Mouse (Mus musculus): ENCODE measurements around the gene Pced1b. TPM values are rescaled to one million over a fixed set of nuclear protein-coding genes. Genes with fewer than 3 reads are reported as not detected.
"Not testable (repeated sequence)": the region's sequence is repeated elsewhere in the genome, so short reads cannot be mapped to it uniquely, and the experiment has no call there.

Gene Pced1b
- 3.6 and 3.9 TPM in 2 replicates for polyA plus RNA-seq (2016; fragmentation: Nextera tagmentation; extraction: Ambion mirVana)

- peak; percentile 95 for ATAC-seq (ENCODE audit: low FRiP score, low read depth)
- under 1% methylated on average over 113 of the region's 125 CpGs for WGBS
- peak within 1 kb of the TSS; percentile 34; the same call in 1 of the 2 replicates for H3K27ac ChIP-seq
- H3K27me3 ChIP-seq (replicated peaks): peaks cover 11% of the 10 kb centered on the region; the same call in 1 of the 2 replicates
- H3K36me3 ChIP-seq: no peaks in the 10 kb centered on the region
- H3K4me3 ChIP-seq: peak within 1 kb of the TSS; percentile 85
- H3K9me3 ChIP-seq: no peaks in the 10 kb centered on the region
- H3K9ac ChIP-seq: peak within 1 kb of the TSS; percentile 79
- H3K4me2 ChIP-seq (replicated peaks): peak within 1 kb of the TSS; percentile 73
- peaks cover 7% of the 10 kb centered on the region; the same call in 1 of the 2 replicates for H3K4me1 ChIP-seq
Measured at GRCm38 (mm10) chr15:97246911-97247790, at the start of gene Pced1b, which contains the start of gene Amigo2. Gene Pced1b, plus strand, starts transcription at chr15:97247107. Gene Amigo2, minus strand, starts transcription at chr15:97247287.

- WGBS: 87% methylated on average over 3 of the region's 3 CpGs
- Histone ChIP-seq H3K27me3 (replicated peaks) (no peaks in the 10 kb centered on the region), H3K27ac (no peak overlapping the region), H3K36me3 (no peaks in the 10 kb centered on the region), H3K4me1 (no peaks in the 10 kb centered on the region), H3K4me3 (no peak overlapping the region), H3K4me2 (replicated peaks) (no peak overlapping the region), H3K9me3 (no peaks in the 10 kb centered on the region), H3K9ac (no peak overlapping the region)
- no peak for ATAC-seq (ENCODE audit: low FRiP score, low read depth)
Measured at GRCm38 (mm10) chr15:97204889-97205288, 42.0 kb upstream of the Pced1b start.

GRCm38 (mm10) chr15:97205776-97206175 is 41.1 kb upstream of the Pced1b start:
- Histone ChIP-seq H3K27me3 (replicated peaks) (no peaks in the 10 kb centered on the region), H3K9me3 (no peaks in the 10 kb centered on the region), H3K36me3 (no peaks in the 10 kb centered on the region), H3K4me2 (replicated peaks) (no peak overlapping the region), H3K4me1 (no peaks in the 10 kb centered on the region), H3K4me3 (no peak overlapping the region), H3K9ac (no peak overlapping the region), H3K27ac (no peak overlapping the region)
- 87% methylated on average over 10 of the region's 10 CpGs for WGBS
- no peak for ATAC-seq (ENCODE audit: low FRiP score, low read depth)

GRCm38 (mm10) chr15:97206506-97206905 is 40.4 kb upstream of the Pced1b start:
- no peak for ATAC-seq (ENCODE audit: low FRiP score, low read depth)
- Histone ChIP-seq H3K27me3 (replicated peaks) (no peaks in the 10 kb centered on the region), H3K36me3 (no peaks in the 10 kb centered on the region), H3K4me2 (replicated peaks) (no peak overlapping the region), H3K9ac (no peak overlapping the region), H3K27ac (no peak overlapping the region), H3K9me3 (no peaks in the 10 kb centered on the region), H3K4me1 (no peaks in the 10 kb centered on the region), H3K4me3 (no peak overlapping the region)
- 96% methylated on average over 8 of the region's 8 CpGs for WGBS

GRCm38 (mm10) chr15:97209754-97210153 is 37.2 kb upstream of the Pced1b start:
- ATAC-seq (ENCODE audit: low FRiP score, low read depth); H3K9ac ChIP-seq; H3K4me2 ChIP-seq (replicated peaks); H3K9me3 ChIP-seq; H3K4me3 ChIP-seq; H3K4me1 ChIP-seq; H3K36me3 ChIP-seq; H3K27ac ChIP-seq; H3K27me3 ChIP-seq (replicated peaks): not testable (repeated sequence)
- 84% methylated on average over 3 of the region's 3 CpGs for WGBS

GRCm38 (mm10) chr15:97212501-97213477 is 34.1 kb upstream of the Pced1b start:
- no peak for ATAC-seq (ENCODE audit: low FRiP score, low read depth)
- Histone ChIP-seq H3K4me1 (no peaks in the 10 kb centered on the region), H3K27me3 (replicated peaks) (no peaks in the 10 kb centered on the region), H3K9me3 (no peaks in the 10 kb centered on the region), H3K4me3 (no peak overlapping the region), H3K36me3 (no peaks in the 10 kb centered on the region), H3K27ac (no peak overlapping the region), H3K4me2 (replicated peaks) (no peak overlapping the region), H3K9ac (no peak overlapping the region)
- WGBS: 83% methylated on average over 17 of the region's 17 CpGs

- WGBS: 90% methylated on average over 5 of the region's 5 CpGs
- no peak for ATAC-seq (ENCODE audit: low FRiP score, low read depth)
- H3K4me1 ChIP-seq: no peaks in the 10 kb centered on the region
Measured at GRCm38 (mm10) chr15:97216843-97217242, 30.1 kb upstream of the Pced1b start.

GRCm38 (mm10) chr15:97223431-97223830 is 23.5 kb upstream of the Pced1b start:
- no peaks in the 10 kb centered on the region for H3K4me1 ChIP-seq
- no peak for ATAC-seq (ENCODE audit: low FRiP score, low read depth)
- no peak overlapping the region for H3K27ac ChIP-seq
- no peaks in the 10 kb centered on the region for H3K36me3 ChIP-seq
- H3K9me3 ChIP-seq: peaks cover 4% of the 10 kb centered on the region; the same call in 1 of the 2 replicates
- WGBS: 88% methylated on average over 10 of the region's 10 CpGs
- no peak overlapping the region for H3K9ac ChIP-seq
- H3K27me3 ChIP-seq (replicated peaks): no peaks in the 10 kb centered on the region
- no peak overlapping the region for H3K4me2 ChIP-seq (replicated peaks)
- no peak overlapping the region for H3K4me3 ChIP-seq

More at GRCm38 (mm10) chr15:97216843-97217242, 30.1 kb upstream of the Pced1b start:
- H3K9ac ChIP-seq: no peak overlapping the region
- no peaks in the 10 kb centered on the region for H3K27me3 ChIP-seq (replicated peaks)
- H3K36me3 ChIP-seq: no peaks in the 10 kb centered on the region
- no peak overlapping the region for H3K4me2 ChIP-seq (replicated peaks)
- no peak overlapping the region for H3K4me3 ChIP-seq
- H3K27ac ChIP-seq: no peak overlapping the region
- no peaks in the 10 kb centered on the region for H3K9me3 ChIP-seq

- Histone ChIP-seq H3K4me2 (replicated peaks) (no peak overlapping the region), H3K4me3 (no peak overlapping the region), H3K36me3 (no peaks in the 10 kb centered on the region), H3K4me1 (no peaks in the 10 kb centered on the region), H3K9ac (no peak overlapping the region), H3K27ac (no peak overlapping the region), H3K9me3 (peaks cover 4% of the 10 kb centered on the region; the same call in 1 of the 2 replicates), H3K27me3 (replicated peaks) (no peaks in the 10 kb centered on the region)
- ATAC-seq (ENCODE audit: low FRiP score, low read depth): no peak
- WGBS: 69% methylated on average over 8 of the region's 8 CpGs
Measured at GRCm38 (mm10) chr15:97224003-97224402, 22.9 kb upstream of the Pced1b start.

GRCm38 (mm10) chr15:97229494-97230077 is 17.3 kb upstream of the Pced1b start:
- H3K9me3 ChIP-seq: peaks cover 7% of the 10 kb centered on the region; the same call in 1 of the 2 replicates
- no peak overlapping the region for H3K4me3 ChIP-seq
- no peaks in the 10 kb centered on the region for H3K27me3 ChIP-seq (replicated peaks)
- H3K4me1 ChIP-seq: no peaks in the 10 kb centered on the region
- H3K27ac ChIP-seq: no peak overlapping the region
- 89% methylated on average over 11 of the region's 11 CpGs for WGBS
- no peaks in the 10 kb centered on the region for H3K36me3 ChIP-seq
- no peak overlapping the region for H3K9ac ChIP-seq
- no peak overlapping the region for H3K4me2 ChIP-seq (replicated peaks)
- no peak for ATAC-seq (ENCODE audit: low FRiP score, low read depth)

GRCm38 (mm10) chr15:97234076-97234475 is 12.8 kb upstream of the Pced1b start:
- no peak for ATAC-seq (ENCODE audit: low FRiP score, low read depth)
- Histone ChIP-seq H3K27ac (no peak overlapping the region), H3K27me3 (replicated peaks) (no peaks in the 10 kb centered on the region), H3K9ac (no peak overlapping the region), H3K4me2 (replicated peaks) (no peak overlapping the region), H3K4me1 (no peaks in the 10 kb centered on the region), H3K9me3 (peaks cover 7% of the 10 kb centered on the region; the same call in 1 of the 2 replicates), H3K36me3 (no peaks in the 10 kb centered on the region), H3K4me3 (no peak overlapping the region)
- WGBS: 95% methylated on average over 6 of the region's 6 CpGs

Data from neural tube, embryonic 12.5 days (tissue).